Mouse (Mus musculus) embryonic facial prominence, embryonic 14.5 days (tissue): ENCODE measurements around the gene Lrrc3c. TPM values are rescaled to one million over a fixed set of nuclear protein-coding genes. Genes with fewer than 3 reads are reported as not detected.

Experiments used
- ATAC-seq: fragments of 200-750 bp; cut with Nextera tagmentation; 2 replicates; pipeline ENCODE4 v1.8.0; 2017; ENCODE audit warnings: low read depth, moderate number of reproducible peaks, moderate TSS enrichment
- DNase-seq: peaks from one replicate; pipeline ENCODE4 v3.0.0-alpha.2; 2015; ENCODE audit warnings: low spot score
- H3K27ac ChIP-seq: fragments of 300-500 bp; sonication (generic); replicated peaks from 2 replicates; pipeline ENCODE4 v1.5.1; 2014; ENCODE audit warnings: low read depth, mild to moderate bottlenecking, low read length, moderate library complexity
- H3K27me3 ChIP-seq: fragments of 300-500 bp; sonication (generic); replicated peaks from 2 replicates; pipeline ENCODE4 v1.6.1; 2014; ENCODE audit warnings: low read length; ENCODE audit not compliant: control insufficient read depth, insufficient read depth
- H3K36me3 ChIP-seq: fragments of 300-500 bp; sonication (generic); 2 replicates; pipeline ENCODE4 v1.6.1; 2014; ENCODE audit warnings: low read length, mixed read lengths; ENCODE audit not compliant: control insufficient read depth, insufficient read depth
- H3K4me1 ChIP-seq: fragments of 300-500 bp; sonication (generic); 2 replicates; pipeline ENCODE4 v1.6.1; 2014; ENCODE audit warnings: antibody characterized with exemption, low read length; ENCODE audit not compliant: control insufficient read depth, insufficient read depth
- H3K4me2 ChIP-seq: fragments of 300-500 bp; sonication (generic); 2 replicates; pipeline ENCODE4 v1.6.1; 2014; ENCODE audit warnings: low read depth, mild to moderate bottlenecking, low read length, moderate library complexity, mixed read lengths
- H3K4me3 ChIP-seq: fragments of 300-500 bp; sonication (generic); 2 replicates; pipeline ENCODE4 v1.5.1; 2014; ENCODE audit warnings: low read depth, mild to moderate bottlenecking, low read length
- H3K9ac ChIP-seq: fragments of 300-500 bp; sonication (generic); 2 replicates; pipeline ENCODE4 v1.6.1; 2014; ENCODE audit warnings: low read depth, mild to moderate bottlenecking, low read length, moderate library complexity, mixed read lengths
- H3K9me3 ChIP-seq: fragments of 300-500 bp; sonication (generic); 2 replicates; pipeline ENCODE4 v1.6.1; 2016; ENCODE audit warnings: low read length; ENCODE audit not compliant: control insufficient read depth
- WGBS: fragments of 180-500 bp; shearing (Covaris S2); extraction: QIAGEN DNeasy Blood & Tissue Kit; methylation state at CpG from one replicate; pipeline ENCODE4 v1.1.7; 2014; 5-methylcytosine and 5-hydroxymethylcytosine counted together
- polyA plus RNA-seq: library from polyadenylated mRNA; unstranded; fragments of >200 nt; fragmentation: Nextera tagmentation; extraction: Ambion mirVana; gene quantifications from 2 replicates; pipeline ENCODE4 v1.2.1, GENCODE M21; 2014

Gene Lrrc3c
- polyA plus RNA-seq, 1 experiment from 2014 or later: not detected

DNA sequence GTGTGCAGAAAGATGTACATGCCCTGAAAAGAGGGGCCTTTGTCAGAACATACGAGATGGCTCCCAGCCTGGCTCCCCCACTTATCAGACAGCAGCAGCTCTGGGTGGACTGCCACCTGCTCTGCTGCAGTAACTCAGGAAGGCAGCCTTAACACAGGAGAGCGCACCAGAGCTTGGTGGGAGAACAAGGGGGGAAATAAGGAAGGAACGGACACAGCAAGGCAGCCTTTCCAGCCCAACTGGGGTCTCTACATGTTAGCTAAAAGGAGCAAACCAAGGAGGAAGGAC lies 14.9 kb upstream of the Lrrc3c start:
- no peaks in the 10 kb centered on the region for H3K9me3 ChIP-seq
- H3K36me3 ChIP-seq: peaks cover 24% of the 10 kb centered on the region
- ATAC-seq: no peak
- H3K4me1 ChIP-seq: peaks cover 22% of the 10 kb centered on the region
- no peak overlapping the region for H3K9ac ChIP-seq
- no peak overlapping the region for H3K4me3 ChIP-seq
- no peaks in the 10 kb centered on the region for H3K27me3 ChIP-seq
- DNase-seq: no peak
- 94% methylated on average over 3 of the region's 3 CpGs for WGBS
- H3K4me2 ChIP-seq: no peak overlapping the region
- no peak overlapping the region for H3K27ac ChIP-seq

DNA sequence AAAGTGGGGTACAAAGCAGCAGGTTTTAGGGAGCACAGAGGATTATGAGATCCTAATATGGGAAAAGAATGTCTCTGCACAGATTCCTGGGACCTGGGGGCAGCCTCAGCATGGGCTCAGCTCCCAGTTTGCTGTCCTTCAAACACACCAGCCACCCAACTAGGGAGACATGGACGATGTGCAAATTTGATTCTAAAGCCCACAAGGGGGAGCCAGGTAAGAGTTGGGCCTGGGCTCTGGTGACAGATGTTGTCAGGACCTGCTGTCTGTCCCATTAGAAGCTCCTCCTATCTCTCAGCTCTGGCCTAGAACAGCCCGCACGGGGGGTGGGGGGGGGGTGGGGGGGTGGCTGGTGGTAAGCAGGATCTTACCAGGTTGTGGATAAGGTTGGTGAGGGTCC lies 14.5 kb upstream of the Lrrc3c start:
- H3K4me1 ChIP-seq: peaks cover 26% of the 10 kb centered on the region
- H3K27ac ChIP-seq: no peak overlapping the region
- no peaks in the 10 kb centered on the region for H3K27me3 ChIP-seq
- WGBS: 36% methylated on average over 3 of the region's 3 CpGs
- DNase-seq (no peak), ATAC-seq (no peak)
- H3K9ac ChIP-seq: no peak overlapping the region
- H3K4me3 ChIP-seq: no peak overlapping the region
- peaks cover 24% of the 10 kb centered on the region for H3K36me3 ChIP-seq
- H3K9me3 ChIP-seq: no peaks in the 10 kb centered on the region
- no peak overlapping the region for H3K4me2 ChIP-seq

DNA sequence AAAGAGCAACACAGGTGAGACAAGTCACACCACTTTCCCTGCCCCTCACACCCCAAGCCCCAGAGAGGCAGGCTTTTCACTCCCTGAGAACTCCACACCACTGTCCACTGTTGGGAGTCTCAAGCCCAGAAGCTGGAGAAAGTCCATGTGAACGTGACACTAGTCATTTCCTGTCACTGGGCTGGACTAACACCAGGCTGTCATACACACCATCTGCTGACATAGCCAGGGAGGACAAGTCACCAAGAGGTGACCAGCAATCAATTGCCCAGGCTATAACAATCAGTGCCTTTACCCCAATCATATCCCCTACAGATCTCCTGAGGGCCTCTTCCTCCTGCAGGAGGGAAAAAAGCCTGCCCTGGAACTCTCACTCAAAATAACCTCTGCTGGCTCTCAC lies 13.9 kb upstream of the Lrrc3c start:
- H3K36me3 ChIP-seq: peaks cover 24% of the 10 kb centered on the region
- WGBS: 40% methylated on average over 1 of the region's 1 CpGs
- H3K27ac ChIP-seq: no peak overlapping the region
- H3K27me3 ChIP-seq: no peaks in the 10 kb centered on the region
- DNase-seq: no peak
- H3K9me3 ChIP-seq: no peaks in the 10 kb centered on the region
- H3K4me3 ChIP-seq: no peak overlapping the region
- ATAC-seq: no peak
- H3K4me1 ChIP-seq: peaks cover 28% of the 10 kb centered on the region
- H3K9ac ChIP-seq: no peak overlapping the region
- H3K4me2 ChIP-seq: no peak overlapping the region

DNA sequence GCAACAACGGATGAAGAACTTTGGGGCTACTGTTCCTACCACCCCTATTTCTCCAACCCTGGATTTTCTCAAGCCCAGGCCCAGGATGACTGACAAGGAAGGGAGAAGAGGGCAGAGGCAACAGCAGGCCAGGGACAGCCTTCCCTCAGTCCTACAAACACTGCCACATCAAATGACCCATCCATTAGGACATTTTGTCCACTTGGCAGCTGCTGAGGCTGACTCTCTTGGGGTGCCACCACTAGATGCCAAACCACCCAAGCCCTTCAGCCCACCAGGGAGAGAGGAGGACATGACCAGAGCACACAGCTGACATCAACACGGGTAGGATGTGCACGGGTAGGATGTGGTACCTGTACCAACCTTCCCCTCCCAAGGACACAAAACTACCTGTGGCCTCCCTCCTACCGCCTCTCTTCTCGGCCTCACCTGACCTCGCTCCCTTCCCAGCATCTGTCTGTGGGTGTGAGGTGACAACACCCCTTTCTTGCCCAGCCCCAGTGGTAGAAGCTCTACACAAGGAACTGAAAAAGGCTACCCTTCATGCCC lies 13.4 kb upstream of the Lrrc3c start:
- Histone ChIP-seq H3K27me3 (no peaks in the 10 kb centered on the region), H3K9me3 (no peaks in the 10 kb centered on the region), H3K27ac (no peak overlapping the region), H3K4me2 (no peak overlapping the region), H3K4me3 (no peak overlapping the region), H3K36me3 (peaks cover 24% of the 10 kb centered on the region), H3K9ac (no peak overlapping the region), H3K4me1 (peaks cover 28% of the 10 kb centered on the region)
- ATAC-seq (no peak), DNase-seq (no peak)
- 85% methylated on average over 6 of the region's 6 CpGs for WGBS

DNA sequence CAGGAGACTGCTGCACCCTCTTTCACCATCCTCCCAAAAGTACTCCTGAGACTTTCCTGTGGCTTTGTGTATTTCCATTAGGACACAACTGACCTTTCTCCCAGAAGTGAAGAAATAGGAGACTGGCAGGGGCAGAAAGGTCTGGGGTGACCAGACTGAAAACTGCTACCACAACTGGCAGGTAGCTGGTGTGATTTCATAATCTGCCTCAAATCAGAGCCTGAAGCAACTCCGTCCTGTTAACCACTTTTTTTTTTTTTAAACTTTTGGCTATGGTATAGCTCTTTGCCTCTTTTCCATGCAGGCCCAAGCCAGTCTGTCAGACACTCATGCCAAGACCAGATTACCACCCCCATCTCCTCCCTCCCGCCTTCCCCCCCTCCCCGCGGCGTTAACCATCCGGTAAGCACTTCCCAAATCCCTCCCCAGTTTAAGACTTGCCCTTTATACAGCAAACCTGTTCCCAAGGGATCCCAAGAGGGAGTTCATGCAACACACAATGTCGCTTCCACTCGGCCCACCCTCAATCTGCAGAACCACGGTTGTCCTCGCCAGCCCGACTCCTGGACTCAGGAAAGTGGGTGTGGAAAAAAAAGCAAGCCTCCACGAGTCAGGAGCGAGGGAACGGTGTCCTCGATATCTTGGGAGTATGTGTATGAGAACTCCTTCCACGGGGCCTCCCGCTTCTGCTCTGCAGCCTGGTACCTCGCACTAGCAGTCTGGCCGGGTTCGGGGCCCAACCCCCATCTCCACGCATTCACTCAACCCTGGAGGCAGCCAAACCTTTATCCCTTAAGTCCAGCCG lies 11.8 kb upstream of the Lrrc3c start:
- Histone ChIP-seq H3K9me3 (no peaks in the 10 kb centered on the region), H3K36me3 (peaks cover 16% of the 10 kb centered on the region), H3K9ac (peak overlapping the region; percentile 88), H3K4me1 (peaks cover 28% of the 10 kb centered on the region), H3K27me3 (no peaks in the 10 kb centered on the region; the same call in 1 of the 2 replicates), H3K27ac (peak overlapping the region; percentile 83), H3K4me2 (peak overlapping the region; percentile 91), H3K4me3 (peak overlapping the region; percentile 94)
- WGBS: 1% methylated on average over 17 of the region's 22 CpGs
- ATAC-seq (peak; percentile 30; the same call in 1 of the 2 replicates), DNase-seq (no peak)

DNA sequence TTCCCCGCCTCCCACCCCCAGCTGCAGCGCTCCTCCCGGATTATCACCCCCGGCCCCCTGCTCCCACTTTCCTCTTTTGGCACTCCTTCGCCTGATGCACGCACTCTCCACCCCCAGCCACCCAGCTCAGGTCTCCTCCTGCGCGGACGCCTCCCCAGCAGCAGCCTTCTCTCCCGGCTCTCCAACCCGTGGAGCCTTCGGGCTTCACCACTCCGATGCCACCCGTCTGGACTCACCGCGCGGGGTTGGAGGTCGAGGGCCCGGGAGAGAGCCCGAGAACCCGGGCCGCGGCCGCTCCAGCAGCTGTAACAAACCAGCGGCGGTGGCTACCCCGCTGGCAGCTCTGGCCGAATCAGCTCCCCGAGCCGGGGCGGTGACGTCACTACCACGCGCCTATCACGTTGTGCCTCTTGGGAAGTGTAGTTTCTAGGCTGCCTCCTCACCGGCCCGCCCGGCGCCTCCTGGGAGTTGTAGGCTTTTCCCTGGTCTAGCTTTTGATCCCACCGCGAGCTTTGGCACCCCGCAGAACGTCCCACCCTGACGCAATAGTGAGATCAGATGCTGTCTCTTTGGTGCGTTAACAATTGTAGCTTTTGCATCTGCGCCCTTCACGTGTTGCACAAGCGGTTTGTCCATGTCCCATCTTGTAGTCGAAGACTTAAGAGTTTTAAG lies 11.1 kb upstream of the Lrrc3c start, which contains the start of gene Ormdl3:
Gene Ormdl3, minus strand, starts transcription at position 477 of the 672 bp plus-strand sequence.
- peak within 1 kb of the TSS; percentile 91 for H3K4me2 ChIP-seq
- H3K4me1 ChIP-seq: peaks cover 28% of the 10 kb centered on the region
- H3K9me3 ChIP-seq: no peaks in the 10 kb centered on the region
- H3K27me3 ChIP-seq: no peaks in the 10 kb centered on the region; the same call in 1 of the 2 replicates
- peak within 1 kb of the TSS; percentile 85 for H3K27ac ChIP-seq
- peak; percentile 95 for ATAC-seq
- peaks cover 14% of the 10 kb centered on the region for H3K36me3 ChIP-seq
- H3K4me3 ChIP-seq: peak within 1 kb of the TSS; percentile 94
- WGBS: under 1% methylated on average over 40 of the region's 49 CpGs
- DNase-seq: peak; percentile 99
- peak within 1 kb of the TSS; percentile 88 for H3K9ac ChIP-seq

DNA sequence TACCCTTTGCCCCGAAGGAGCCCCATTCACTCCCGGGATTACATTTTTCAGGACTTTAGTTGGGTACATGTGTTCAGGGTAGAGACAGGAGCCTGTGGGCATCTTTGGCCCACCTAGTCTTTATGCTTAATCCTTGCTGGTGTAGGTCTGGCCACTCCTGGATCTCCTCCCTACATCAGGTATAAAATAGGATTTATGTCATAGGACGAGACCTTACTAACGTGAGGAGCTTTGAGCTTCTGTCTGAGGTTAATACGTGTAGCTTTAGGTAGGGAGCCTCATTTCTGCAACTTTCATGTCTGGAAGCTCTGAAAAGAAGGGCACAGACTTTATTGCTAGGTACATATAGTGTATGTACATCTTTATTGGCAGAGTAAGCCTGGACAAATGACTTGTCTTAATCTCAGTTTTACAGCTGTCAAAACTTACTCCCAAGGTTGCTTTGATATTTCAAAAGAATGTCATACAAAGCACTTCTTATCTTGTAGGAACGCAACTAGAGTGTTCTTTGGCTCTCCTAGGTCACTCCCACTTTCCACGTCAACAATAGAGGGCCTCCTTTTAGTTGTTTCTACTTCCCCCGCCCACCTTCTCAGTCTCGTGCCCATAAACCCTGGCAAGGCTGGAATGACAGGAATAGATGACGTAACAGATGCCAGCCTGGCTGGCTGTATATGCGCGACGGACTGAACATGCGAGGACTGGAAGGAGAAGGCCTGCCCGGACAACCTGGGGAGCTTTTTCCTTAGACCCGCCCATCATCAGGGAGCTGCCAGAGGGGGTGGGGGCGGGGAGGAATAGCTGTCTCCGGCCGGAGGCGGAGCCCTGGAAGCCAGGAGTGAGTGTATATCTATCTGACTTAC lies 10.2 kb upstream of the Lrrc3c start:
- Histone ChIP-seq H3K27me3 (no peaks in the 10 kb centered on the region; the same call in 1 of the 2 replicates), H3K36me3 (peaks cover 5% of the 10 kb centered on the region), H3K9ac (peak overlapping the region; percentile 88), H3K4me1 (peaks cover 28% of the 10 kb centered on the region), H3K4me2 (peak overlapping the region; percentile 91), H3K4me3 (peak overlapping the region; percentile 94), H3K27ac (peak overlapping the region; percentile 85), H3K9me3 (no peaks in the 10 kb centered on the region)
- peak; percentile 91 for DNase-seq
- WGBS: 5% methylated on average over 16 of the region's 20 CpGs
- peak; percentile 45 for ATAC-seq

DNA sequence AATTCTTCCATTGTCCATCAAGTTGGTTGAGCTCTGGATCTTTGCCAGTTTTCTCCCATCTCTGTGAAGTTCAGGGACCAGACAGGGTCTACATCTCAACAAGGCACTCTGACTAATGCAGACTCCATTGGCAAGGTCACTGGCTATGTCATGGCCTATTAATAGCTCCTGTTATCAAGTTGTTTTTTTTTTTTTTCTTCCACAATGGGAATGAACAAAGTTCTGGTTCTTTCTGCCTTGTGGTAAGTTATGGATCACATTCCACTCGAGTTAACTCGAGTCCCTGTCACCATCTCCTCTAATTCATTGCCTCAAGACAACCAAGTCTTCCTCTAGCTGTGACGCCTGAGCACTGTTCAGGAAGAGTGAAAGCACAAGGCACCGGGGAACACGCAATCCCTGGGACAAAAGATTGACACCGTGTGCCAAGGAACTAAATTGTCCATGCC lies 9.2 kb upstream of the Lrrc3c start:
- Histone ChIP-seq H3K9ac (no peak overlapping the region), H3K9me3 (no peaks in the 10 kb centered on the region), H3K4me3 (0 out of 2 replicates have a peak overlapping the region, but pooled peaks have one; percentile 94), H3K4me2 (peak overlapping the region; percentile 91), H3K27me3 (no peaks in the 10 kb centered on the region; the same call in 1 of the 2 replicates), H3K36me3 (no peaks in the 10 kb centered on the region), H3K27ac (no peak overlapping the region), H3K4me1 (peaks cover 28% of the 10 kb centered on the region)
- WGBS: 53% methylated on average over 6 of the region's 6 CpGs
- DNase-seq: peak; percentile 26
- ATAC-seq: no peak
